Mouse (Mus musculus) retina, postnatal 1 day (tissue): Measurements from ENCODE around the gene Wdr4.

Source experiments
- DNase-seq: peaks from one replicate; pipeline ENCODE4 v3.0.0-alpha.2; 2012

Gene Wdr4

GRCm38 (mm10) chr17:31491355-31491754 lies 28.4 kb downstream of the Wdr4 start:
- DNase-seq, result no peak

- no peak for DNase-seq
These were observed 32.2 kb downstream of the Wdr4 start for GRCm38 (mm10) chr17:31487433-31488060.

- DNase-seq, result peak; percentile 73
These were observed 33.1 kb downstream of the Wdr4 start for GRCm38 (mm10) chr17:31486616-31487198.

- no peak for DNase-seq
These were observed 40.5 kb downstream of the Wdr4 start for GRCm38 (mm10) chr17:31479108-31479844.

GRCm38 (mm10) chr17:31478606-31479005 lies 41.2 kb downstream of the Wdr4 start:
- no peak for DNase-seq

GRCm38 (mm10) chr17:31474388-31474787 lies 45.4 kb downstream of the Wdr4 start:
- DNase-seq, result no peak

- peak; percentile 71 for DNase-seq
These were observed 48.9 kb downstream of the Wdr4 start for GRCm38 (mm10) chr17:31470766-31471418.

- no peak for DNase-seq
These were observed 51.3 kb downstream of the Wdr4 start for GRCm38 (mm10) chr17:31468496-31468895.

GRCm38 (mm10) chr17:31466854-31467253 lies 52.9 kb downstream of the Wdr4 start:
- DNase-seq, result no peak

GRCm38 (mm10) chr17:31462506-31462905 lies 57.3 kb downstream of the Wdr4 start:
- DNase-seq, result no peak

GRCm38 (mm10) chr17:31460416-31460815 lies 59.4 kb downstream of the Wdr4 start:
- peak; percentile 90 for DNase-seq

GRCm38 (mm10) chr17:31456723-31457567 lies 62.8 kb downstream of the Wdr4 start:
- no peak for DNase-seq

- DNase-seq, result no peak
These were observed 65.7 kb downstream of the Wdr4 start for GRCm38 (mm10) chr17:31454056-31454455.

GRCm38 (mm10) chr17:31453476-31453875 lies 66.3 kb downstream of the Wdr4 start:
- no peak for DNase-seq

GRCm38 (mm10) chr17:31452816-31453215 lies 67.0 kb downstream of the Wdr4 start:
- no peak for DNase-seq

- DNase-seq, result peak; percentile 75
These were observed 68.5 kb downstream of the Wdr4 start for GRCm38 (mm10) chr17:31451179-31451708.

- DNase-seq, result no peak
These were observed 69.6 kb downstream of the Wdr4 start for GRCm38 (mm10) chr17:31450206-31450605.

GRCm38 (mm10) chr17:31448519-31448918 lies 71.3 kb downstream of the Wdr4 start:
- DNase-seq, result no peak

GRCm38 (mm10) chr17:31447766-31448165 lies 72.0 kb downstream of the Wdr4 start:
- no peak for DNase-seq

- no peak for DNase-seq
These were observed 74.6 kb downstream of the Wdr4 start for GRCm38 (mm10) chr17:31445061-31445731.
